ENCODE assay signal across 9 mouse cellular contexts in the genomic region with DNA sequence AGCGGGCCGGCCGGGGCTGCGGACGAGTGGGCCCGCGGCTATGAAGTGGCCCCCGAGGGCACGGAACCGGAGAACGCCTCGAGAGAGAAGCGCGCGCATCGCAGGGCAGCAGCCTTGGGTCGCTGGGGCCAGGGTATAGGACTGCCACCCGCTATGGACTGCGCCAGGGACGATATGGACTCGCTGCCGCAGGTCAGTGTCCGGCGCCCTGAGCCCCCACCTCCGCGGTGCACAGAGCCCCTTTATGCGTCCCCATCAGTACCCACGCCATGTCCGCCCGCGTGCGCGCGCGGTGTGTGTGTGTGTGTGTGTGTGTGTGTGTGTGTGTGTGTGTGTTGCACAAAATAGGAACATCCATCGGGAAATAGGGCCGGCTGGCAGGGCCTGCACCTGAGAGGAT. TPM values are rescaled to one million over a fixed set of nuclear protein-coding genes. Genes with fewer than 3 reads are reported as not detected.
A peak's percentile ranks its signal among the peaks of the same experiment; 100 is the strongest.
DNase-seq lines count a peak whose midpoint lies in the region; ATAC-seq and TF ChIP-seq lines count a peak whose summit lies in the region.
"Had no signal": no experiment of that assay in that cellular context is flagged by ENCODE, and none has a peak within 500 bp of the region (broad histone marks: within the 10 kb centered on the region; RNA-seq: fewer than 3 reads in every experiment).

No protein-coding gene starts in this region.

- no peak overlapping the region for H3K9ac ChIP-seq in lung, postnatal 0 days (replicated peaks; ENCODE audit: low read depth)
- H3K9ac ChIP-seq in neural tube, embryonic 15.5 days (replicated peaks), result peak overlapping the region; percentile 79

- TF ChIP-seq EP300 in lung, postnatal 0 days (IDR thresholded peaks at IDR 0.05), result no peak

- peak overlapping the region; percentile 55 for H3K4me2 ChIP-seq in lung, postnatal 0 days (replicated peaks; ENCODE audit: low read depth, low read length)
- H3K4me2 ChIP-seq in neural tube, embryonic 15.5 days, result peak overlapping the region; percentile 69

- peaks cover 15% of the 10 kb centered on the region for H3K27me3 ChIP-seq in lung, postnatal 0 days (replicated peaks; ENCODE audit: insufficient read depth, low read length)
- no peaks in the 10 kb centered on the region for H3K27me3 ChIP-seq in neural tube, embryonic 15.5 days (replicated peaks)

- no peaks in the 10 kb centered on the region for H3K36me3 ChIP-seq in lung, postnatal 0 days (ENCODE audit: insufficient read depth, low read length)
- no peaks in the 10 kb centered on the region for H3K36me3 ChIP-seq in neural tube, embryonic 15.5 days

- ATAC-seq in lung, postnatal 0 days, result no peak
- peak; percentile 64 for ATAC-seq in neural tube, embryonic 15.5 days (ENCODE audit: low FRiP score)
- ATAC-seq in megakaryocyte, adult 5-6 weeks (ENCODE audit: poor library complexity, severe bottlenecking), result no peak

- peak overlapping the region; percentile 21; the same call in 1 of the 2 replicates for H3K4me3 ChIP-seq in lung, postnatal 0 days (ENCODE audit: low read depth, low read length)
- peak overlapping the region; percentile 63 for H3K4me3 ChIP-seq in neural tube, embryonic 15.5 days (replicated peaks)

- DNase-seq in cerebellum, postnatal 36 days, result peak; percentile 16
- no peak for DNase-seq in cerebellum, adult 11-12 months
- DNase-seq in lung, postnatal 0 days (ENCODE audit: low spot score), result no peak
- DNase-seq in lung, postnatal 25 days (ENCODE audit: low spot score), result no peak
- DNase-seq in left cerebral cortex, postnatal 25 days (ENCODE audit: low spot score in 2 of 2), result peak; percentile 45 to 55
- no peak for DNase-seq in gastrocnemius, postnatal 14 days

- WGBS in lung, postnatal 0 days, result 3% methylated on average over 18 of the region's 37 CpGs
- WGBS in neural tube, embryonic 15.5 days, result 1% methylated on average over 37 of the region's 37 CpGs

- intact Hi-C loops in left cerebral cortex, postnatal 25 days (cut with DNase I), result loop anchor here (2.0 to 10.0 kb wide), 2 partner anchors 99 to 469 kb away; no protein-coding TSS in a partner anchor
- intact Hi-C loops in gastrocnemius, postnatal 14 days (cut with DNase I; ENCODE audit: low total_unique reads), result no loop called here

- H3K9me3 ChIP-seq in lung, postnatal 0 days (ENCODE audit: low read length), result no peaks in the 10 kb centered on the region
- H3K9me3 ChIP-seq in neural tube, embryonic 15.5 days (replicated peaks), result no peaks in the 10 kb centered on the region

- H3K27ac ChIP-seq in lung, postnatal 0 days (ENCODE audit: low read length), result no peak overlapping the region
- peak overlapping the region; percentile 87 for H3K27ac ChIP-seq in neural tube, embryonic 15.5 days (replicated peaks)

- no peaks in the 10 kb centered on the region for H3K4me1 ChIP-seq in lung, postnatal 0 days (ENCODE audit: insufficient read depth, low read depth, low read length)
- H3K4me1 ChIP-seq in neural tube, embryonic 15.5 days, result peaks cover 46% of the 10 kb centered on the region

- TF ChIP-seq CTCF in lung, postnatal 0 days (IDR thresholded peaks at IDR 0.05), result no peak

RNA-seq across cellular contexts. Expression of a gene that starts 0.5 kb away (rescaled TPM):
- not detected in 2 replicates for polyA plus RNA-seq in lung, postnatal 0 days (2015; fragmentation: Nextera tagmentation; extraction: Ambion mirVana)
- 100 to 1,000 TPM; 208 to 226 TPM for total RNA-seq in left cerebral cortex, postnatal 25 days (2021)
- 34.9 and 43.8 TPM in 2 replicates for polyA plus RNA-seq in neural tube, embryonic 15.5 days (2015; fragmentation: Nextera tagmentation; extraction: Ambion mirVana)
- 1 to 10 TPM; 1.7 to 2.0 TPM for total RNA-seq in gastrocnemius, postnatal 14 days (2021)
- total RNA-seq in megakaryocyte, adult 5-6 weeks (2015), result not detected in 2 replicates
- not detected in 2 replicates for total RNA-seq in megakaryocyte, adult 5-6 weeks (2017)
- polyA plus RNA-seq: C2C12 had no signal

Comparison
In these comparisons a context has a peak if more than half of its experiments do, and no peak if none do; other contexts are left out.
1. DNase-seq: peak in cerebellum, postnatal 36 days (2 of 2) and left cerebral cortex, postnatal 25 days (2 of 2); none in cerebellum, adult 11-12 months (single experiment), lung, postnatal 0 days (single experiment), lung, postnatal 25 days (single experiment) and gastrocnemius, postnatal 14 days (single experiment).
2. RNA of a gene that starts 0.5 kb away (total RNA-seq): 208 to 226 TPM in left cerebral cortex, postnatal 25 days; 1.7 to 2.0 TPM in gastrocnemius, postnatal 14 days and not detected in megakaryocyte, adult 5-6 weeks; every median in the first group is over 10 times any median in the second.